Mouse (Mus musculus): ENCODE data around the gene Rad18.

The Rad18 gene

GRCm38 (mm10) chr6:112632071-112632470 is 64.4 kb downstream of the Rad18 start:
- DNase-seq: peak; percentile 3

GRCm38 (mm10) chr6:112630291-112630690 is 66.2 kb downstream of the Rad18 start:
- DNase-seq: no peak

- DNase-seq: no peak
These were observed 68.2 kb downstream of the Rad18 start for GRCm38 (mm10) chr6:112628301-112628700.

- no peak for DNase-seq
These were observed 74.2 kb downstream of the Rad18 start for GRCm38 (mm10) chr6:112622321-112622720.

- no peak for DNase-seq
These were observed 76.5 kb downstream of the Rad18 start for GRCm38 (mm10) chr6:112620027-112620426.

GRCm38 (mm10) chr6:112617728-112618318 is 78.7 kb downstream of the Rad18 start:
- DNase-seq: no peak

GRCm38 (mm10) chr6:112609027-112609426 is 87.5 kb downstream of the Rad18 start:
- no peak for DNase-seq

- DNase-seq: no peak
These were observed 92.6 kb downstream of the Rad18 start for GRCm38 (mm10) chr6:112603866-112604265.

- DNase-seq: no peak
These were observed 101.5 kb downstream of the Rad18 start for GRCm38 (mm10) chr6:112594971-112595370.

GRCm38 (mm10) chr6:112587912-112588311 is 108.6 kb downstream of the Rad18 start:
- DNase-seq: no peak

- no peak for DNase-seq
These were observed 109.5 kb downstream of the Rad18 start for GRCm38 (mm10) chr6:112586999-112587398.

GRCm38 (mm10) chr6:112584961-112585360 is 111.5 kb downstream of the Rad18 start:
- no peak for DNase-seq

GRCm38 (mm10) chr6:112582022-112582421 is 114.5 kb downstream of the Rad18 start:
- no peak for DNase-seq

GRCm38 (mm10) chr6:112577198-112577597 is 119.3 kb downstream of the Rad18 start:
- DNase-seq: no peak

- no peak for DNase-seq
These were observed 121.9 kb downstream of the Rad18 start for GRCm38 (mm10) chr6:112574558-112574957.

- no peak for DNase-seq
These were observed 126.1 kb downstream of the Rad18 start for GRCm38 (mm10) chr6:112570413-112570812.

All from kidney, adult 18-20 months (tissue).